Mouse (Mus musculus) hindbrain, embryonic 13.5 days (tissue): ENCODE measurements at regions not wholly inside any gene's neighbourhood (a gene's known extent, or its start where the extent isn't known, plus 50 kb on each side); places are given as distances from the start of the nearest gene placed in this dataset.

ENCODE experiments used
- ATAC-seq: fragments of 200-750 bp; cut with Nextera tagmentation; 2 replicates; pipeline ENCODE4 v1.8.0; 2017; ENCODE audit warnings: moderate TSS enrichment; ENCODE audit not compliant: low FRiP score
- H3K27ac ChIP-seq: fragments of 300-500 bp; sonication (generic); 2 replicates; pipeline ENCODE4 v1.5.1; 2015; ENCODE audit warnings: inconsistent platforms, mild to moderate bottlenecking, moderate library complexity
- H3K27me3 ChIP-seq: fragments of 300-500 bp; sonication (generic); 2 replicates; pipeline ENCODE4 v1.6.1; 2015; ENCODE audit warnings: mild to moderate bottlenecking, inconsistent platforms
- H3K36me3 ChIP-seq: fragments of 300-500 bp; sonication (generic); 2 replicates; pipeline ENCODE4 v1.6.1; 2015; ENCODE audit warnings: mild to moderate bottlenecking, inconsistent platforms
- H3K4me1 ChIP-seq: fragments of 300-500 bp; sonication (generic); replicated peaks from 2 replicates; pipeline ENCODE4 v1.6.1; 2015; ENCODE audit warnings: inconsistent platforms
- H3K4me2 ChIP-seq: fragments of 300-500 bp; sonication (generic); 2 replicates; pipeline ENCODE4 v1.6.1; 2015; ENCODE audit warnings: inconsistent platforms, mild to moderate bottlenecking, moderate library complexity
- H3K4me3 ChIP-seq: fragments of 300-500 bp; sonication (generic); 2 replicates; pipeline ENCODE4 v1.5.1; 2015; ENCODE audit warnings: mild to moderate bottlenecking, inconsistent platforms
- H3K9ac ChIP-seq: fragments of 300-500 bp; sonication (generic); 2 replicates; pipeline ENCODE4 v1.6.1; 2015; ENCODE audit warnings: mild to moderate bottlenecking, inconsistent platforms
- H3K9me3 ChIP-seq: fragments of 300-500 bp; sonication (generic); 2 replicates; pipeline ENCODE4 v1.6.1; 2016; ENCODE audit warnings: inconsistent platforms
- WGBS: fragments of 180-500 bp; shearing (Covaris S2); methylation state at CpG from one replicate; pipeline ENCODE4 v1.1.7; 2015; 5-methylcytosine and 5-hydroxymethylcytosine counted together

- ATAC-seq: no peak
- H3K4me2 ChIP-seq: no peak overlapping the region
- no peaks in the 10 kb centered on the region for H3K9me3 ChIP-seq
- H3K27me3 ChIP-seq: no peaks in the 10 kb centered on the region
- no peak overlapping the region for H3K9ac ChIP-seq
- no peak overlapping the region for H3K4me3 ChIP-seq
- no peaks in the 10 kb centered on the region for H3K36me3 ChIP-seq
- H3K27ac ChIP-seq: no peak overlapping the region
- 81% methylated on average over 4 of the region's 4 CpGs for WGBS
- peaks cover 10% of the 10 kb centered on the region for H3K4me1 ChIP-seq
These were observed 127.4 kb downstream of the Kdr start for GRCm38 (mm10) chr5:75850855-75851254.

- WGBS: 89% methylated on average over 6 of the region's 6 CpGs
- Histone ChIP-seq H3K4me3 (no peak overlapping the region), H3K9ac (no peak overlapping the region), H3K9me3 (no peaks in the 10 kb centered on the region), H3K4me1 (peaks cover 11% of the 10 kb centered on the region), H3K36me3 (no peaks in the 10 kb centered on the region), H3K27ac (no peak overlapping the region), H3K4me2 (no peak overlapping the region), H3K27me3 (no peaks in the 10 kb centered on the region)
- no peak for ATAC-seq
These were observed 130.3 kb downstream of the Kdr start for GRCm38 (mm10) chr5:75847966-75848365.

- ATAC-seq: no peak
- 88% methylated on average over 3 of the region's 3 CpGs for WGBS
- no peaks in the 10 kb centered on the region for H3K36me3 ChIP-seq
These were observed 130.9 kb downstream of the Kdr start for GRCm38 (mm10) chr5:75847341-75847740.

GRCm38 (mm10) chr5:75846016-75846415, 132.2 kb downstream of the Kdr start:
- Histone ChIP-seq H3K27me3 (no peaks in the 10 kb centered on the region), H3K9me3 (no peaks in the 10 kb centered on the region), H3K36me3 (no peaks in the 10 kb centered on the region), H3K27ac (no peak overlapping the region), H3K4me3 (no peak overlapping the region), H3K4me1 (peaks cover 11% of the 10 kb centered on the region), H3K4me2 (no peak overlapping the region), H3K9ac (no peak overlapping the region)
- WGBS: 26% methylated on average over 3 of the region's 3 CpGs
- peak; percentile 46; the same call in 1 of the 2 replicates for ATAC-seq

More at GRCm38 (mm10) chr5:75847341-75847740, 130.9 kb downstream of the Kdr start:
- H3K27me3 ChIP-seq: no peaks in the 10 kb centered on the region
- H3K4me2 ChIP-seq: no peak overlapping the region
- no peak overlapping the region for H3K4me3 ChIP-seq
- H3K9me3 ChIP-seq: no peaks in the 10 kb centered on the region
- H3K27ac ChIP-seq: no peak overlapping the region
- peaks cover 11% of the 10 kb centered on the region for H3K4me1 ChIP-seq
- H3K9ac ChIP-seq: no peak overlapping the region

GRCm38 (mm10) chr5:75843807-75844206, 134.5 kb downstream of the Kdr start:
- ATAC-seq: no peak
- Histone ChIP-seq H3K9me3 (no peaks in the 10 kb centered on the region), H3K27ac (no peak overlapping the region), H3K4me2 (no peak overlapping the region), H3K27me3 (no peaks in the 10 kb centered on the region), H3K4me1 (peaks cover 8% of the 10 kb centered on the region), H3K36me3 (no peaks in the 10 kb centered on the region), H3K9ac (no peak overlapping the region), H3K4me3 (no peak overlapping the region)
- WGBS: 88% methylated on average over 3 of the region's 3 CpGs

GRCm38 (mm10) chr5:75840421-75840820, 137.8 kb downstream of the Kdr start:
- ATAC-seq: no peak
- Histone ChIP-seq H3K9ac (no peak overlapping the region), H3K4me3 (no peak overlapping the region), H3K9me3 (no peaks in the 10 kb centered on the region), H3K27ac (no peak overlapping the region), H3K27me3 (no peaks in the 10 kb centered on the region), H3K4me2 (no peak overlapping the region), H3K4me1 (0 out of 2 replicates have a peak, but pooled peaks cover 3% of the 10 kb centered on the region), H3K36me3 (no peaks in the 10 kb centered on the region)
- WGBS: 87% methylated on average over 7 of the region's 7 CpGs

GRCm38 (mm10) chr5:75835556-75835961, 142.7 kb downstream of the Kdr start:
- peaks cover 3% of the 10 kb centered on the region; the same call in 1 of the 2 replicates for H3K4me1 ChIP-seq
- peak overlapping the region; percentile 71 for H3K27ac ChIP-seq
- peak overlapping the region; percentile 29 for H3K4me2 ChIP-seq
- 0 out of 2 replicates have a peak overlapping the region, but pooled peaks have one; percentile 15 for H3K4me3 ChIP-seq
- H3K9ac ChIP-seq: no peak overlapping the region
- WGBS: 55% methylated on average over 20 of the region's 20 CpGs
- no peaks in the 10 kb centered on the region for H3K9me3 ChIP-seq
- H3K36me3 ChIP-seq: no peaks in the 10 kb centered on the region
- H3K27me3 ChIP-seq: no peaks in the 10 kb centered on the region
- no peak; the same call in 1 of the 2 replicates for ATAC-seq

GRCm38 (mm10) chr5:75834766-75835555, 143.3 kb downstream of the Kdr start:
- H3K27me3 ChIP-seq: no peaks in the 10 kb centered on the region
- H3K36me3 ChIP-seq: no peaks in the 10 kb centered on the region
- 67% methylated on average over 17 of the region's 17 CpGs for WGBS
- no peak for ATAC-seq
- no peaks in the 10 kb centered on the region for H3K9me3 ChIP-seq
- H3K4me1 ChIP-seq: peaks cover 8% of the 10 kb centered on the region; the same call in 1 of the 2 replicates
- H3K9ac ChIP-seq: no peak overlapping the region
- H3K4me2 ChIP-seq: peak overlapping the region; percentile 29
- no peak overlapping the region for H3K4me3 ChIP-seq
- H3K27ac ChIP-seq: peak overlapping the region; percentile 71

- no peak for ATAC-seq
- 89% methylated on average over 5 of the region's 5 CpGs for WGBS
These were observed 145.9 kb downstream of the Kdr start for GRCm38 (mm10) chr5:75832341-75832740.

GRCm38 (mm10) chr5:75829850-75830625, 148.2 kb downstream of the Kdr start:
- no peaks in the 10 kb centered on the region for H3K27me3 ChIP-seq

More at GRCm38 (mm10) chr5:75832341-75832740, 145.9 kb downstream of the Kdr start:
- Histone ChIP-seq H3K4me3 (no peak overlapping the region), H3K9ac (no peak overlapping the region), H3K27ac (no peak overlapping the region), H3K27me3 (no peaks in the 10 kb centered on the region), H3K4me1 (peaks cover 8% of the 10 kb centered on the region; the same call in 1 of the 2 replicates), H3K4me2 (no peak overlapping the region), H3K9me3 (no peaks in the 10 kb centered on the region), H3K36me3 (no peaks in the 10 kb centered on the region)

GRCm38 (mm10) chr5:75828332-75828731, 149.9 kb downstream of the Kdr start:
- Histone ChIP-seq H3K9ac (no peak overlapping the region), H3K4me2 (no peak overlapping the region), H3K9me3 (no peaks in the 10 kb centered on the region), H3K4me3 (no peak overlapping the region), H3K27ac (no peak overlapping the region), H3K4me1 (peaks cover 10% of the 10 kb centered on the region; the same call in 1 of the 2 replicates), H3K36me3 (no peaks in the 10 kb centered on the region), H3K27me3 (no peaks in the 10 kb centered on the region)
- ATAC-seq: no peak
- WGBS: 88% methylated on average over 5 of the region's 5 CpGs

More at GRCm38 (mm10) chr5:75829850-75830625, 148.2 kb downstream of the Kdr start:
- H3K9me3 ChIP-seq: no peaks in the 10 kb centered on the region
- 43% methylated on average over 6 of the region's 6 CpGs for WGBS
- no peak overlapping the region for H3K9ac ChIP-seq
- no peak overlapping the region for H3K27ac ChIP-seq
- no peak overlapping the region for H3K4me3 ChIP-seq
- peak; percentile 28; the same call in 1 of the 2 replicates for ATAC-seq
- no peak overlapping the region for H3K4me2 ChIP-seq
- peaks cover 10% of the 10 kb centered on the region; the same call in 1 of the 2 replicates for H3K4me1 ChIP-seq
- H3K36me3 ChIP-seq: no peaks in the 10 kb centered on the region
